Mouse (Mus musculus) urinary bladder, adult 2 months (tissue): Measurements from ENCODE around the gene Il25. TPM values are rescaled to one million over a fixed set of nuclear protein-coding genes. Genes with fewer than 3 reads are reported as not detected.

Experiments used
- DNase-seq: peaks from one replicate; pipeline ENCODE4 v3.0.0; 2022; ENCODE audit warnings: low spot score
- polyA plus RNA-seq: library from polyadenylated mRNA; depleted of rRNA; stranded (reverse); fragments of >200 nt; gene quantifications from 2 replicates; pipeline ENCODE4 v1.2.3, GENCODE M21; 2012; rRNA removed

Gene Il25
- polyA plus RNA-seq, result 0.07 and 0.09 TPM in 2 replicates

DNA sequence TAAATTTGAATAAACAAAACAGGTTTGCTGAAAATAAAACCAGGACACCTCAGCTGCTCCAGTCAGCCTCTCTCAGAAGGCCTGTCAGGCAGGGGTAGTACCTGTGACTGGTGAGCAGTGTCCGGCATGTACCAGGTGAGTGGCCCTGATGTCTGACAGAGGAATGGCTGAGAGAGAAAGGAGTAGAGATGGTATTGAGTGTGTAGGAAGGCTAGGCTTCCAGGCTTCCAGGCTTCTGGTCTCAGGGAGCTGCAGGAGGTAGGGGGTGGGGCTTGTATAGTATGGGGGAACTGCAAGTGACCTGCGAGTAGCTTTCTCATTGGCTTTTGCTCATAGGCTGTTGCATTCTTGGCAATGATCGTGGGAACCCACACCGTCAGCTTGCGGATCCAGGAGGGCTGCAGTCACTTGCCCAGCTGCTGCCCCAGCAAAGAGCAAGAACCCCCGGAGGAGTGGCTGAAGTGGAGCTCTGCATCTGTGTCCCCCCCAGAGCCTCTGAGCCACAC, at the start of gene Il25:
Gene Il25, plus strand, starts transcription at position 51 of the 506 bp plus-strand sequence.
- no peak for DNase-seq

DNA sequence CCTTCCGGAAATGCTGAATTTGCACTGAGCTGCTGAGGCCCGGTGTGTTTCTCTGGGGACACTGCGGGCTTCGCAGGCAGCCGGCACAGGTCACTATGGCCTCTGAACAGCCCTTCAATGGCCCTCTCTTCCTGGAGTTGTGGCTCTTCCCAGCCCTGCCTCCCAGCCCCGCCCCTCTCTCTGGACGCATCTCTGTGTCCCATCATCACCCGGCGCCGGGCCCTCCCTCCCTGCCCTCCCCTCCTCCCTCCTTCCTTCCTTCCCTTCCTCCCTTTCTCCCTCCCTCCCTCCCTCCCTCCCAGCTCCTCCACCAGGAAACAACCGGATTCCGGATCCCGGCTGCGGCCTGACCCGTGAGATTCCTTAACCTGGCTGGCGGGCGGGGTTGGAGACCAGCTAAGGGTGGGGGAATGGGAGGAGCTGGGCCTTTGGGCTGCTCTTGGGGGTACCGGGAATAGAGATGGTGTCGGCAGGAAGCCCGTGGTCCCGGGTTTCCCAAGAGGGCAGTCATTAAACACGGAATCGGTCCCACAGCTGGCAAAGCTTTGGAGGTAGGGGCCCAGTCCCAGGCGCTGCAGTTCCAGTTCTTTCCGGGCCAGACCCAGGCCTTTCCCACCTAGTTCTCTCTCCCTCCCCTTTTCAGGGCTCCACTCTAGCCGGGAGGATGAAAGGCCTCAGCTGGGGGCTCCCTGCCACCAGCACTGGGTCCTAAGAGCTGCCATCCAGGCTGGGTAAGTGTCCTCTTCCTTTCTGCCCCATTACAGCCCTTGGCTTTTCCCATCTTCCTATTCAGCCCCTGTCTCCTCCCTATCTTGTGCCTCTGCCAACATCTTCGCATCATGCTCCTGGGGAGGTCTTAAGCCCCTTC, 49.1 kb upstream of the Il25 start, which contains the start of the genes Bcl2l2 and Gm20521:
Gene Bcl2l2, plus strand, starts transcription at position 224 of the 868 bp plus-strand sequence.
Gene Gm20521, plus strand, starts transcription at position 288 of the 868 bp plus-strand sequence.
- DNase-seq, result peak; percentile 66

DNA sequence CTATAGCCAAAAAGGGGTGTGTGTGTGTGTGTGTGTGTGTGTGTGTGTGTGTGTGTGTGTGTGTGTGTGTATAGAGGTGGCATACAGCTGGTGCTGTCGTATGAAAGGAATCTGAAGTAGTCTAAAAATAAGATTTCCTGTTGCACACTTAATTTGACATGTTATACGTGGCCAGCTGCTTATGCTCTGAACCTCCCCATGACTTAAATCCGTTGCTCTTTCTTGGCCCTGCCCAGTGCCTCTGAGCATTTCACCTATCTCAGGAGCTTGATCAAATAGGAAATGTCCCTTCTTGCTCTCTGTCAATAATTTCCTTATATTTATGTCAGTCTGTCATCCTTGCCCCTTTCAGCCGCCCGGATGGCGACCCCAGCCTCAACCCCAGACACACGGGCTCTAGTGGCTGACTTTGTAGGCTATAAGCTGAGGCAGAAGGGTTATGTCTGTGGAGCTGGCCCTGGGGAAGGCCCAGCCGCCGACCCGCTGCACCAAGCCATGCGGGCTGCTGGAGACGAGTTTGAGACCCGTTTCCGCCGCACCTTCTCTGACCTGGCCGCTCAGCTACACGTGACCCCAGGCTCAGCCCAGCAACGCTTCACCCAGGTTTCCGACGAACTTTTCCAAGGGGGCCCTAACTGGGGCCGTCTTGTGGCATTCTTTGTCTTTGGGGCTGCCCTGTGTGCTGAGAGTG, 48.3 kb upstream of the Il25 start:
- DNase-seq, result no peak

DNA sequence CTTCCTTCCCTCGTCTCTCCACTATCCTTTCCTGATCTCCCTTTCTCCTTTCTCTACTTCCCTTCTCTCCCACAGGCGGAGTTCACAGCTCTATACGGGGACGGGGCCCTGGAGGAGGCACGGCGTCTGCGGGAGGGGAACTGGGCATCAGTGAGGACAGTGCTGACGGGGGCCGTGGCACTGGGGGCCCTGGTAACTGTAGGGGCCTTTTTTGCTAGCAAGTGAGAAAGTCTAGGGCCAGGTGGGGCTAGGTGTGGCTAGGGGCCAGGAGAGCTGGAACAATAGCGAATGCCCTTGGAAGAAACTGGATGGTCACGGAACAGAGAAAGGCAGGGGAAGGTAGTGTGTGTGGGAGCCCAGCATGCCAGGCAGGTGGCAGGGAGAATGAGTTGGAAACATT, 47.2 kb upstream of the Il25 start:
- no peak for DNase-seq

DNA sequence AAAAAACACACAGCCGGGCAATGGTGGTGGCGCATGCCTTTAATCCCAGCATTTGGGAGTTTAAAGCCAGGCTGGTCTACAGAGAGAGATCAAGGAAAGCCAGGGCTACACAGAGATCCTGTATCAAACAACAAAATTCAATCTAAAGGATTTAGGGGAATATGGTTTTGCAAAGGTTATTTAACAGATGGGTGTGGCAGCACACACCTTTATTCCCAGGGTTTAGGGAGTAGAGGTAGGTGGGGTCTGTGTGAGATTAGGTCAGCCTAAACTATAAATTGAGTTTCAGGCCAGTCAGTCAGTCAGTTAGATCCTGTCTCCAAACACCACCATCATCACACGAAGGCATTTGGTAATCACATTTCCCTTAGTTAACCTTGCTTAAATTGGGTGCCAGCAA, 40.3 kb upstream of the Il25 start, which contains the start of gene Pabpn1:
Gene Pabpn1, plus strand, starts transcription at position 301 of the 400 bp plus-strand sequence.
- no peak for DNase-seq

DNA sequence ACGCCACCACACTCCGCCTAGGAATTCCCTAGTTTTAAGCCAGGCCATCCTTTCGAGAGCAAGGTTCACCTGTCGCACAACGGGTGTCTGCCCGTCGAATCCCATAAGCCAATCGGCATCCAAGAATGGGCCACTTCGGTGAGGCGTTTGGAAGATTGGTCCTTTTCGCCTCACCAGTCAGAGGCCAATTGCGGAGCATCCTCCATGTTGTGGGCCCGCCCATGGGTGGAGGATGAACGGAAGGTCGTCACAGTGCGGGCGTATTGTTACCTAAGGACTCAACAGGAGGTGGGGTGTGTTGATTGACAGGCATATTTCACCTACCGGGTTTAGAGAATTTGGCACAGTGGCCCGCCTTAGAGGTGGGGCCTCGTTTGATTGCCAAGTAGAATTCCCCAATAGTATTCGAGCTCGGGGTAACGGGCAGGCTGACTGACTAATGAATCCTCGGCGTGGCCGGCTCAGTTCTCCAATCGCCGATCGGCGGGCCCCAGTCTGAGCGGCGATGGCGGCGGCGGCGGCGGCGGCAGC, 38.8 kb upstream of the Il25 start:
- DNase-seq, result peak; percentile 93

DNA sequence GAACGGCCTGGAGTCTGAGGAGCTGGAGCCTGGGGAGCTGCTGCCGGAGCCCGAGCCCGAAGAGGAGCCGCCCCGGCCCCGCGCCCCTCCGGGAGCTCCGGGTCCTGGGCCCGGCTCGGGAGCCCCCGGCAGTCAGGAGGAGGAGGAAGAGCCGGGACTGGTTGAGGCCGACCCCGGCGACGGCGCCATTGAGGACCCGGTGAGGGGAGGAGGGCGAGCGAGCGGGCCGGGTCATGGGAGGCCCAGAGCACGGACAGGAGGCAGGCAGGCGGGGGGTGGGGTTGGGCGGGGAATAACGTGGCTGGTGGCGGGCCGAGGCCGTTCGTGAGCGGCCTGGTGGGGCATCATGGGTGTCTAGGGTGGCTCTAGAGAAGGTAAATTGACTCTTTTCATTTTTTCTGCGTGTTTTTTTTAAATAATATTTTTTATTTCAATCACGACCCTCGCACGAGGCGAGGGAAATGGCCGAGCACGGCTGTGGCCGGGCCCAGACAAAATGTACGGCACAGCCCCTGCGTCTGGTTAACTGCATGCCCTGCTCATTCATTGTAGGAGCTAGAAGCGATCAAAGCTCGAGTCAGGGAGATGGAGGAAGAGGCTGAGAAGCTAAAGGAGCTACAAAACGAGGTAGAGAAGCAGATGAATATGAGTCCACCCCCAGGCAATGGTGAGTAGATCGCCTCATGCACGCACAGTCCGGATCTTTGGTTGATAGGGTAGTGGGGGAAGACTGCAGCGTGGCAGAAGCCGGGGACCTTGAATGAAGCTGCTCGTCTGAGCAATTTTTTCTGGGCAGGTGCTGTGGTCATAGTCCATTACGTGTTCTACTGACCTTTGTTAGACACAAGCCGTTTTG, 38.0 kb upstream of the Il25 start:
- no peak for DNase-seq

DNA sequence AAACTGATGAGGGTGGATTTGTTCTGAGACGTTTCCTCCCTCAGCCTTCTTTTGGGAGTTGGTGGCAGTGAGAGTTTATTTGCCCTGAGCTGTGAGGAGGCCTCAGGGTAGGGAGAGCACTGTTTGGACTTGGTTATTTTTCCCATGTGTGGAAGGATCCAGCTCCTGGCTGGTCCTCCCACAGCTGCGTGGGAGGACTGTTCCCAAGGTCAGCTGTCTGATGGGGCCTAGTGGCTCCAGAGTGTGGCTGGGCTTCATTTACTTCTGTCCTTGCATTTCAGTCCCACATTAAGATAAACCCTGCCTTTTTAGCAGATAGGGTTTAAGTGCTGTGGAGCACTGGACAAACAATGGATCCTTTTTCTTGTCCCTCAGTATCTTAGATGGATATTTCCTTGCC, 35.0 kb upstream of the Il25 start:
- no peak for DNase-seq

DNA sequence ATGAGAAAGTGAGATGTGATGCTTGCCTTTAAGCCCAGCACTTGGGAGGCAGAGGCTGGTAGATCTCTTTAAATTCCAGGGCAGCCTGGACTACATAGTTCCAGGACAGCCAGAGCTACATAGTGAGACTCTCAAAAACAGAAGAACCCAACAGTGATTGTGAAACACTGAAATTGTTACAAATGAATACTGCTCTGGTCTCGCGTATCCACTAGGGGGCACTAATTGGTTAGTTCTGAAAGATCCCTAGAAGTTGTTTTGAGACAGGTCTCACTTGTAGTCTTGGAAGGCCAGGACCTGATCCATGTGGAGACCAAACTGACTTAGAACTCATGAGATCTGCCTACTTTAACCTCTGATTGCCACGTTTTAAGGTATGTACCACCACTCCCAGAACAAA, 32.1 kb upstream of the Il25 start:
- no peak for DNase-seq

DNA sequence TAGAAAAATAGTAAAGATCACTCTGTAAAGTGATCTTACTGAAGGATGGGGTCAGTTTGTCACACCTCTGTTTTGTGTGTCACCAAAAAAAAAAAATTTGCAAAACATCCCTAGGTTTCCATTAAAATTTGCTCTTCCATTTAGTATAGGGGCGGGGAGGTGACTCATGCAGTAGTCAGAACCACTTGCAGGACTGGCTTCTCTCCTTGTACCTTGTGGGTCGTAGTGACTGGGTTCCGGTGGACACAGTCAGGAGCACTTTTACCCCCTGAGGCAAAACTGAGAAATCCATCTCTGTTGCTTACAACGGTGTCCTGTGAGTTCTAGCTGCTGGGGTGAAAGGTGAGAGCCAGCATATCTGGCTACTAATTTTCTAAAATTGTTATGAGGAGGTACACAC, 28.9 kb upstream of the Il25 start:
- DNase-seq, result no peak

DNA sequence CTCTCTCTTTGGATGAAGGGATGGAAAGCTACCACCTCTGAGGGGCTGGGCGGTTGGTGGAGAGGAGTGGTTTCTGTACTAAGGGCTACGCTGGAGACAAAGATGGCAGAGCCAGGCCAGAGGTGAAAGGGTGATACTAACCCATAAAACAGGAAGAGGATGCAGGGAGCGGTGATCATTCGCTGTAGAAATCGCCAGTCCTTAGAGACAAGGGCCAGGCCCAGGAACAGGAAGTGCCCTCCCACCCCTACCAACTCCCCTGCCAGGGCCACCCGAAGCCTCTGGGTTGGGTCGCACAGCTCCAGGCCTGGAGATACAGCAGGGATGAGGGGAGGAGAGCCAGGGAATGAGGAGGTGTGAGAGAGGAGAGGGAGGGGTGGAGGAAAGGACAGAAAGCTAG, 23.8 kb upstream of the Il25 start:
- DNase-seq, result no peak

DNA sequence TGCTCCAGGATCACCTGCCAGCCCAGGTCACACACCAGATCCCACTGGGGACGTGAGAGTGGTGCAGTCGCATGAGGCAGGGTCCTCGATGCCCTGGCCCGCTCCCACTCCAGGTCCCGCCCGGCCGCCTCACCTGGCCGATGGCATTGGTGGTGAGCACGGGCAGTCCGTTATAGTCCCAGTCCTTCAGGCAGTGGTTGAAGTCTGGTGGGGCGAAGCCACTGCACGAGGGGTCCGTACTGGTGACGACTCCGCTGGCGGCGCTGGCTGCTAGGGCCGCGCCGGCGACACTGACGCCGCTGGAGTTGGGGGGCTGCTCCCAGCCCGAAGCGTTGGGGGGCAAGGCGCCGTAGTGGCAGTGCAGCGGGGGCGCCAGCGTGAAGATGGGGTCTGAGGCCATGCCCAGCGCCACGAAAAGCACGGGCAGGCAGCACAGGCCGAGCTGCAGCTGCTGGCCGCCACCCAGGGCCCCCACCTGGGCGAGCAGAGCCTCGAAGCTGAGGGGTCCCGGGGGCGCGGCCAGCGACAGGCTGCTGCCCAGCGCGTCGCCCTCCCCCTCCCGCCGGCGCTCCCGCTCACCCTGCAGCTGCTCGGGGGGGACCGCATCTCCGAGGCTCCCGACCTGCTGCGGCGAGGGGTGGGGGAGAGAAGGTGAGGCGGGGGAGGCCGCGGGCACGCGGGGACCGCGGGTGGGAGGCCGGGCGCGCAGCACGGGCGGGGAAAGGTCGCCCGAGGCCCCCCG, 20.2 kb upstream of the Il25 start:
- DNase-seq, result no peak

DNA sequence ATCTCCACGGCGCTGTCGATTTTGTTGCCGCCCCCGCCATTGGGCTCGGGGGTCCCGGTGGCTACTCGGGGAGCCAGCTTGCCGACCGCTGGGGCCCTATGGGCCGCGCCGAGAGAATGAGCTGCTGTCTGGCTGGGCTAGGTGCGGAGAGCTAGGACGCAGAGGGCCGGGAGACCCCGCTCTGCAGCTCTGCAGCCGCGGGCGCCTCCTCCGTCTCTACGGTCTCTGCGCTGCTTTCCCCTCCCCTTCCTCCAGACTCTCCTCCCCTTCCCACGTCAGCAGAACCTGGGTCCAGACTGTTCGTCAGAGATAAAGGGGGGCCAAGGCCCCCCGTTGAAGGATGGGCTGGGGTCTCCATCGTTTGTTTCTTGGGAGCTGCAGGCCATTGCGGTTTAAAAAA, 19.6 kb upstream of the Il25 start, which contains the start of gene Slc22a17:
Gene Slc22a17, minus strand, starts transcription at position 247 of the 400 bp plus-strand sequence.
- DNase-seq, result peak; percentile 54

DNA sequence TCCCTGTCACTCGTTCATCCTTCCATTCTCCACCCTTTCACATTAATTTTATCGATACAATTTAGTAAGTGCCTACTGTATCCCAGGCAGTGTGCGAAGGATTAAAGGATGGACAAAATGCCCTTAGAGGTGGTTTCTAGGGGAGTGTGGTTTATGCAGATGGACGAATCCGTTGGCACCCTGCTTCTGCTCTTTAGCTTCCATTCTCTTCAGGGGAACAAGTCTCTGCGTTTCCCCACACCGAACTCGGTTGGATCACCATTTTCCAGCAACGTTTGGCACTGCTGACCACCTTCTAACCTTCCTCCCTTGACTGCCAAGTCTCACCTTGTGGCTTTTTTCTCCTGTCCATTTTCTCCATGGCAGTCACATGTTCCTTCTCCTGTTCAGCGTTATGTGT, 19.2 kb upstream of the Il25 start:
- DNase-seq, result no peak

DNA sequence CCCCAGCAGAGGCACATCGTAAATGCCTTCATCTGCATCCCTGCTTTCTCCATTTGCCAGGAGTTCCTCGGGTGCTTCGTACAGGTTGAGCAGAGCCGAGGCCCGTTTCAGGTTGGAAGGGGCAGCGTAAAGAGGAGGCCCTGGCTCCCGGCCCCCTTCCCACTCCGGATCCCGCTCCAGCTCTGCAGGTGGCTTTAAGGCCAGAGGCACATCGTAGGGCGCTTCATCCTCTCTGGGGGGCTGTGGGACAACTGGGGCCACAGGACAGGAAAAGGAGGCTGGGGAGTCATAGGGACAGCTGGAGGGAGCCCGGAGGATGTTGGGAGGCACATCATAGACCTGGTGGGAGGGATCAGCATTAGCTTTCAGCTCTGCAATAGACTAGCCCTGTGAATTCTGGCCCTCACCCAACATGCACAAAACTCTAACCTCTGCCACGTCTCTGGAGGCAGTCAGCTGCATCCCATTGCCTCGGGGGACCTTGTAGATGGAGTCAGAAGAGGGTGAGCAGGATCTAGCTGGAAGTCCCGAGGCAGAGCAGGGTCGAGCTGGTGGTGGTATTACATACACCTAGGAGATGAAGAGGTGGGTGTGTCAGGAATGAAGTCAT, 12.3 kb upstream of the Il25 start:
- no peak for DNase-seq

DNA sequence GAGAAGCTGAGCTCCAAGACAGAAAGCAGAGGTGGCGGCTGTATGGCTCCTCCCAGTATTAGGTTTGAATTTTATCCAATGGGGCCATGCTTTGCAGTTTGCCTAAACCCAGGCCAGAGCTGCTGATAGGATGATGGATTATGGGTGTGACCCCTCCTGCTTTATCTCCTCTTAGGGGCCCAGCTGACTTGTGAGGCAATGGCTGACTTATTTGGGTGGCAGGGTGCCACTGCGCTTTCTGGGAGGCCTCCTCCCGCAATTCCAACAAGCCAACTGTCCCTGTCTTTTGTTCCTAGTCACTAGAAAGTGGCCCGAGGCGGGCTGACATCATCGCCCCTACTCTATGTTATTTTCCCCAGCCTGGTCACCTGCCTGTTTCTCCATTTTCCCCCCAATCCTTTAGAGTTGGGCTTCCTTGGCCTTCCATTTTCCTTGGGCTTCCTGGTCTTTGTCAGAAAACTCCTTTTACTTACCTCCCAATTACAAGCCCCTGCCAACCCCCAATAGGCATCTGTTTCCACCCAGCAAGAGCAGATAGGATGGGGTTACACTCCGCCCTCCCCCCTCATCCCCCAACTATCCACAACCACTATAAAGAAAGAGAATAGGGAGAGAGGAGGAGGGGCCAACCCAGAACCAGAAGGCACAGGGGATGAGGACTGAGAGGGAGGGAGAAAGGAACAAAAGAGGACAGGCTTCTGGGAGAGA, 7.7 kb upstream of the Il25 start:
- DNase-seq, result peak; percentile 46

DNA sequence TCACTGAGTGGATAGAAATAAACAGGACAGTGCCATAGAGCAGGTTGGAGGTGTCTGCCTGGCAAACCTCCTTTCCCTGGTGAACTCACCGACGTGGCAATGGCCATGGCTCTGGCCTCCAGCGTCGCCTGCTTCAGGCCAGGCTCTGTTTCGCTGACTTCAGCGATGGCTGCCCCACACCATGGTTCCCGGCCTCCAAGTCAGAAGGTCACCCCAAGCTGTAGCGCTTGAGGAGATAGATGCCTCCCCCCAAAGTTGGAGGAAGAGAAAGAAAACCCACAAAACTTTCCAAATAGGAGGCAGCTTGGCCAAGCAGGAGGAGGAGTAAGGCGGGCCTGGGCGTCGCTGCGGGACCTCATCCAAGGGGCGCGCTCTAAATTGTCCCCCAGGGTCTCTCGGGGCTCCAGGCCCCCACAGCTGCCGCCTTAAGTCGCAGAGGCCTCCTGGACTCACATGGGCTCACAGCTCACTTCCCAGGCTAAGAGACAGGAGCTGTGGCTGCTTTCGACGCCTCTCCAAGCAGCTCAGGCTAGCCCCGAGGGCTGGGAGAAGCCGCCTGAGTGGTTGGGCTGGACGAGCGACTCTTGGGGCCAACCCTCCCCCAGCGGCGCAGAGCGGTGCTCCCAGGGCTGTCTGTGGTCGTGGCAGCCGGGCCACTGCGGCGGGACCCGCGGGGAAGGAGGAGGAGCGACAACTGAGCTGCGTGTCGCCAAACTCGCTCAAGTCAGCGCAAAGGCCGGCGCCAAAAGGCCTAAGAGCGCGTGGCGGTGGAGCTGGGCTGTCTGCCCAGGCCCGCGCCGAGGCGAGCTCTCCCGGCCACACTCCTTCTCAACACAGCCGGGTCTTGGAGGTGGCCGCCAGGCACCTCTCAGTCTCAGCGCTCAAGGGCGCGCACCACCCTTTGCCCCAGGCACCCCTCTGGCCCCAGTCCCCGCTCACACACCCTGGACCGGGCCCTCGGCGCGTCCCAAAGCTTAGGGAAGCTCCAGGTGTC, 6.8 kb upstream of the Il25 start, which contains the start of gene Efs:
Gene Efs, minus strand, starts transcription at position 778 of the 994 bp plus-strand sequence.
- DNase-seq, result peak; percentile 80
